Mouse (Mus musculus) layer of hippocampus, adult 8-10 months (tissue): ENCODE results near the gene Pik3r1. TPM values are rescaled to one million over a fixed set of nuclear protein-coding genes. Genes with fewer than 3 reads are reported as not detected.

Experiments
- DNase-seq, 2 experiments: peaks; one replicate each; pipeline ENCODE4 v3.0.0; 2022; ENCODE audit warnings: low spot score in 2 of 2
- total RNA-seq, 4 experiments: library from RNA; stranded (reverse); gene quantifications; 2 replicates each; pipeline ENCODE4 v1.2.4; 2022

Pik3r1 gene
- total RNA-seq, 4 experiments from 2014 or later, result 73.3 to 88.6 (median 79.4) TPM

- DNase-seq, result no peak
These were observed 28.2 kb downstream of the Pik3r1 start for GRCm38 (mm10) chr13:101739732-101740381.

GRCm38 (mm10) chr13:101738769-101739168 lies 29.2 kb downstream of the Pik3r1 start:
- DNase-seq, result no peak

GRCm38 (mm10) chr13:101736521-101737387 lies 31.3 kb downstream of the Pik3r1 start:
- DNase-seq, result no peak

GRCm38 (mm10) chr13:101735364-101736120 lies 32.5 kb downstream of the Pik3r1 start:
- DNase-seq, result no peak

GRCm38 (mm10) chr13:101734227-101734626 lies 33.8 kb downstream of the Pik3r1 start:
- no peak for DNase-seq

GRCm38 (mm10) chr13:101732675-101733074 lies 35.3 kb downstream of the Pik3r1 start:
- no peak for DNase-seq

GRCm38 (mm10) chr13:101731777-101732176 lies 36.2 kb downstream of the Pik3r1 start:
- no peak for DNase-seq

GRCm38 (mm10) chr13:101730351-101730750 lies 37.7 kb downstream of the Pik3r1 start:
- DNase-seq, result no peak

GRCm38 (mm10) chr13:101729248-101730055 lies 38.6 kb downstream of the Pik3r1 start:
- no peak for DNase-seq

GRCm38 (mm10) chr13:101728816-101729215 lies 39.2 kb downstream of the Pik3r1 start:
- peak in 1 of 2 experiments; percentile 37 for DNase-seq

- no peak for DNase-seq
These were observed 39.7 kb downstream of the Pik3r1 start for GRCm38 (mm10) chr13:101728300-101728699.

GRCm38 (mm10) chr13:101727837-101728236 lies 40.2 kb downstream of the Pik3r1 start:
- DNase-seq, result no peak

- DNase-seq, result no peak
These were observed 41.1 kb downstream of the Pik3r1 start for GRCm38 (mm10) chr13:101726922-101727321.

GRCm38 (mm10) chr13:101721901-101722595 lies 46.0 kb downstream of the Pik3r1 start:
- DNase-seq, result no peak

GRCm38 (mm10) chr13:101721154-101721553 lies 46.9 kb downstream of the Pik3r1 start:
- DNase-seq, result no peak

- DNase-seq, result peak; percentile 71 to 77
These were observed 48.6 kb downstream of the Pik3r1 start for GRCm38 (mm10) chr13:101719312-101719870.

- no peak for DNase-seq
These were observed 49.3 kb downstream of the Pik3r1 start for GRCm38 (mm10) chr13:101718744-101719143.

- DNase-seq, result no peak
These were observed 50.2 kb downstream of the Pik3r1 start for GRCm38 (mm10) chr13:101717836-101718235.

GRCm38 (mm10) chr13:101713429-101714088 lies 54.5 kb downstream of the Pik3r1 start:
- no peak for DNase-seq
